Mouse (Mus musculus): ENCODE data around the gene Trpm2.

Trpm2 gene

DNA sequence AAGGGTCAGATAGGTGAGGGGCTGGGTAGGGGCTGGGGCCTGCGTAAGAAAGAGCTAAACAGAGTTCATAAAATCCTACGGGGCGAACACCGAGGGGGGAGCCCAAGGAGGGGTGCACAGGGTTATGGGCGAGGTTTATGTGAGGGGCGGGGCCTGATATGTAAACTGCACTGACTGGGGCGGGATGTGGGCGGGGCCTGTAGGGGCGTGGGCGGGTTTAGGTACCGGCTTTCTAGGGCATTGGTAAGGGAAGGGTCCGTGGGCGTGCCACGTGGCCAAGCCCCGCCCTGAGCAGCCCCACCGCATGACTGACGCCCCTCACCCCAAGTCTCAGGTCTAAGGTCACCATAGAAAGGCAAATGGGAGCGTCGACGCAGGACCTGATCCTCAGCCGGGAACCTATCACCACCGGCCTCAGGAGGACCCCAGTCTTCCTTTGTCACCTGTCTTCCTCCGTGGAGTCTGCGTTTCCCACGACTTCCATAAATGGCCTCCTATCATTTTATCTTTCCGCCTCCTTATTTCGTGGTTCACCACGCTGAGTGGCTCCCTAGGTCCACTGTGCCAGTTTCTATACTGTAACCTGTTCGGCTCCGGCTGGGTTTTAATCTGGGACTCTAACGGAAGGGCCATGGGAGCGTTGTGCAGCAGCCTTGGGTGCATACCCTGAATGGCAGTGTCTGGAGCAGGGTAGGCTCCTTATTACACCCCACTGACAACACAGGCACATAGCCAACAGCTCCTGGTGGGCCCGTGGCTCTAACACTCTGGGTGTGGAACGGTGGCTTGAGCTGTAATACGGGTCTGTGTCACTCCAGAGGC lies 67.3 kb downstream of the Trpm2 start:
- DNase-seq (ENCODE audit: low read depth, low spot score), result peak; percentile 91

DNA sequence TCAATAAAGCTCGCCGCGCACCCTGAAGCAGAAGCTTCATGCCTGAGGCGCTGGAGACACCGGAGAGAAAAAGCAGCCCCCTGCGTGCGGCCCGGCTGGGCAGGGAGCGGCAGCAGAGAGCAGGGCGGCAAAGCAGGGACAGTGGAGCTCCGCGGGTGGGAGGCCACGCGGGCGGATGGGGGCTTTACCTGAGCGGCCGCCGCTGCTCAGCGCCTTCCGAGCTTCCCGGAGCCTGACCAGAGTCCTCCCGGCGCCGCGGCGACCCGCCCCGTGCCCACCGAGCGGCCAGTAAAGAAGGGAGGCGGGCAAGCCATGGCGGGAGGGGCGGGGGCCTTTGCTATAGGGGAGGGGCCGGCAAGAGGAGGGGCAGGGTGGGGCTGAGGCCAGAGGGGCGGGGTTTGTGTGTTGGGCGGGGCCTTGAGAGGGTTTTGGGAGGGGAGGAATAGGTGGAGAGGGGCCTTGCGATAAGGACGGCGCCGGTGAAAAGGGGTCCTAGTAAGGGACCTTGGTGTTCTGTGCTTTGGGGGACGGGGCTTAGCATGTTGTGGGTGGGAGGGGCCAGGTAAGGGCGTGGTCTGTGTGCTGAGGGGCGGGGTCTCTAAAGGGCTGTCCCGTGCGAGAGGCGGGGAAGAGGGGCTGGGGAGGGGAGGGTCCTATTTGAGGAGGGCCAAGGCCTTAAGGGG lies 68.0 kb downstream of the Trpm2 start, which contains the start of gene Lrrc3:
TSS of gene Lrrc3 (minus strand) at position 326 of the 683 bp plus-strand sequence.
- DNase-seq (ENCODE audit: low read depth, low spot score), result peak; percentile 83

DNA sequence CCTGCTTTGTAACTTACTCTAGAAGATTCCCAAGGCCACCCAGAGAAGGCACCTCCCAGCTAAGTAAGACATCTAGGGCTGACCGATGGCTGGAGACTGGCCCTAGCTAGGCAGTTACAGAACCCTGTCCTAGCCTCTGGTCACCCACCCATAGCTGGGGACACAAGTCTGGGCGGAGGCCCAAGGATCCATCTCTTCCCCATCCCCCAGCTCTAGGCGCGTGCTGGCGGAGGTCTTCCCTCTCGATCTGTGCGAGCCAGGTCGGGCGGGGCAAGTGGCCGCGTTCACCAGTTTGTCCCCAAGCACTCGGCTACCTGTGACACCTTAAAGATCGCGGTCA lies 68.5 kb downstream of the Trpm2 start:
- DNase-seq (ENCODE audit: low read depth, low spot score), result no peak

DNA sequence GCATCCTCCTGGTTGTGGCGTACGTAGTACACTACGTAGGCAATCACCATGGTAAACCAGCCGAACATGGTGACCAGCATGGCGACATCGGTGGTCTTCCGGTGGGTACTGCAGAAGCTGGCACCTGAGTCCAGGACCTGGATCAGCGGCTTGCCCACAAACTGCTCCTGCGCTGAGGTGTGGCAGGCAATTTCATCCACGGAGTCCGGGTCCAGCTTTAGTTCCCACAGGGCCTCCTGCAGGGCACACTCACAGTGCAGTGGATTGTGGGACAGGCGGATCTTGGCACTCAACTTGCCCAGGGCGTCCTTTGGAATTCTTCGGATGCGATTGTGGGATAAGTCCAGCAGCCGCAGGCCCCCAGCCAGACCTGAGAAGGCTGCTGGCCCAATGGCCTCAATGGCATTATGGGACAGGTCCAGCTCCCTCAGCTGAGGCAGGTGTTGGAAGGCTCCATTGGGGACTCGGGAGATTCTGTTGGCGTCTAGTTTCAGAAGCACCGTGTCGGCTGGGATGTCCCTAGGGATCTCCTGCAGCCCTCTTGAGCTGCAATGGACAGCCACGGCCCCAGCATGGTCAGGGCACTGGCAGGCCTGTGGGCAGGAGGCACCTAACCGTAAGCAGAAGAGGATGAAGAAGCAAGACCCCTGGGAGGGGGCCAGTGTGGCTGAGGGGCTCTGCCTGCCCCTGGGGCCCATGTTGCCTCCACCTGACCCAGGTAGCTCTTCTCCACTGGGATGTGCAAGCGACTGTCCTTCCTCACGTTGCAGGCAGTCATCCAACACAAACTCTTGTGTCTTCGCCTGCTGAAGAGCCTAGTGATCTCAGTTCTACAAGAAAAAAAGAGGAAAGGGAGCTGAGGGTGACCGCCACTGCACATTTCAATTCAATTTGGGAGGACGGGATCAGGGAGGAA lies 69.2 kb downstream of the Trpm2 start:
- no peak for DNase-seq (ENCODE audit: low read depth, low spot score)

DNA sequence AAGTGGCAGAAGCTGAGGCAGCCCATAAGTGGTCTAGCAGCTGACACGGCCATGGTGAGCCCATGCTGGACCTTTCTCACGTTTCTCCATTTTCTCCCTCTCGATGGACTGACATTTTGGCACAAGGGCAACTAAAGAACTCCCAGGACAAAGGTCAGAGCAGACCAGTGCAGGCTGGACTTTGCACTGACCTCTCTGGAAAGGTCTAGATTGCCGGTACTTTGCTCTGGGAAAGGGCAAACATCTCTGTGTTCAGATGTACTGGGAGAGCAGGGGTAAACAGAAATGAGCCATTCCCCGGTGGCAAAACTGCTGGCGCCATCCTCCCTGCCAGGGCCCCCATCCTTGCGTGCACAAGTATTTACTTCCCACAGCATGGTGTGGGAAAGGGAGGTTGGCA lies 70.2 kb downstream of the Trpm2 start:
- no peak for DNase-seq (ENCODE audit: low read depth, low spot score)

DNA sequence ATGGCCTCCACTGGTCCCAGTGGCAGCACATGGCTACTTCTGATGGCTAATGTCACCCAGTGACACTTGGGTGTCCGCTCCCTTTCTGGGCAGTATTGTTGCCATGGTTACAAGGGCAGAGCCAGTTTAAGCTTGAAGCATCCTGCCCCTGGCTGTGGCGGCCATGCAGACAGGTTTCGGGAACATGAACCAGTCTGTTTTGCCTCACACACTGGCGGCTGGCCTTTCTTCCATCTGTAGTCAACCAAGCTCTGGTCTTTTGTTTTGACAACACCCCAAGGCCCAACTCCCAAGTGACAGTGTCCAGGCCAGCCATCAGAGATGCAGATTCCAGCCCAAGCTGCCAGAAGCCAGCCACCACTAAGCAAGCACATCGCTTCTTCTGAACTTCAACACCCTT lies 74.8 kb downstream of the Trpm2 start:
- DNase-seq (ENCODE audit: low read depth, low spot score), result no peak

DNA sequence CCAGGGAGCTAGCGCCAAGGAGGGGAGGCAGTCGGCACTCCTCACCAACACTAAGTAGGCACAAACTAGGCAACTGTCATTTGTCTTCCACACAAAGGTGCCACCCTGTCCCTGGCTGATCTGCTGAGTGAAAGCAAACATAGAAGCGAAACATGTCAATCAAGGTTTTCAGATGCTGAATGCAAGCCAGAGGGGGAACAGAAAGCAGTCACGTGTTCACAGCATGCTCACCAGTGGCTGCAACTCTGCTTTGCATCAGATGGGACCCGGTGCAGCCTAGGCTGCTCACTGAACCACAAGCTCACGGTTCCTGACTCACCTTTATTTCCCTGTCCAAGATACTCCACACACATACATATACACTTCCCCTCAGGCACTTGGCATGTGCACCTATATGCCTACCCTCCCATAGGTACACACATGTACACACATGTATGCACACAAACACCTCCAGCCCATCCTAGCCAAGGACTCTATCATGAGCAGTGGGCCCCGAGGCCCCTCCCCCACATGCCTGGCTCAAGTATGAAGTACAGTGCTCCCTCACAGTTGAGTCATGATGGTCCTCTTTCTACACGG lies 79.3 kb downstream of the Trpm2 start:
- no peak for DNase-seq (ENCODE audit: low read depth, low spot score)

DNA sequence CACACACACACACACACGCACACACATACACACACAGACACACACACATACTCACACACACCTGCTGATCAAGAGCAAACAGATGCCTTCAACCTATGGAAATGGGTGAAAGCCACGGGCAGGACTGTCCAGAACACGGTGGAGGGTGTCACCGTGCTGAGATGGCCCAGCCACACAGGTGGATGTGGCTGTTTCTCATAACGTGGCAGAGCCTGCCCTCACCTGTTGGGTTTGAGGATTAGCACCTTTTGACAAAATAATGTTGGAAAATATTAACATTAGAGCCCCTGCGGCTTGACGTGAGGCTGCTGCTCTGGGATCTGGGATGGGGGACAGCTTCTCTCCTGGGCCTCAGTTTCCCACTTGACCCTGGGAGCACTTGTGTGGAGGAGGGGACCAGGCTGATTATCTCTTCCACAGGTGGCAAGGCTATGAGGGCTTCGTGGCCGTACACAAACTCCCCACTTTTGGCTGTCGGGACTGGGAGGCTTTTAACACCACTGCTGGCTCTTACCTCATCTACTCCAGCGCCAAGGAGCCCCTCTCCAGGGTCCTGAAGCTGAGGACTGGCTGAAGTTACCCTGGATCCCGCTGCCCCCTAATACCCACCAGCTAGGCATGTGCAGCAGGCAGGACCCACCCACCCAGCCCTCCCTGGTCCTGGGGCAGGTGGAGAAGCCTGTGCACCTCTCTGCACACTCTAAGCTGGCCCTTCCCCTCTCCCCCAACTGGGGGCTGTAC lies 84.2 kb downstream of the Trpm2 start:
- peak; percentile 27 for DNase-seq (ENCODE audit: low read depth, low spot score)

DNA sequence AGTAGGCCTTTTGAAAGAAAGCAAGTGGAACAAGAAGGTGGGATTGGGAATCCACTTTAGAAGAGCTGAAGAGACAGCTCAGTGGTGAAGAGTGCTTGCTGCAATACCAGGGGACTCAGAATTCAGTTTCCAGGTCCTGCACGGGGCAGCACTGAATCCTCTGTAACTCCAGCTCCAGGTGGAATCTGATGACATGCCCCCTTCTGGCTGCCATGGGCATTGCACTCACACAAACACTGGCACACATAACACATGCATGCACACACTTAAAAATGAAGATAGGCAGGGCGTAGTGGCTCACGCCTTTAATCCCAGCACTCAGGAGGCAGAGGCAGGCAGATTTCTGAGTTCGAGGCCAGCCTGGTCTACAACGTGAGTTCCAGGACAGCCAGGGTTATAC lies 87.8 kb downstream of the Trpm2 start:
- peak; percentile 78 for DNase-seq (ENCODE audit: low read depth, low spot score)

DNA sequence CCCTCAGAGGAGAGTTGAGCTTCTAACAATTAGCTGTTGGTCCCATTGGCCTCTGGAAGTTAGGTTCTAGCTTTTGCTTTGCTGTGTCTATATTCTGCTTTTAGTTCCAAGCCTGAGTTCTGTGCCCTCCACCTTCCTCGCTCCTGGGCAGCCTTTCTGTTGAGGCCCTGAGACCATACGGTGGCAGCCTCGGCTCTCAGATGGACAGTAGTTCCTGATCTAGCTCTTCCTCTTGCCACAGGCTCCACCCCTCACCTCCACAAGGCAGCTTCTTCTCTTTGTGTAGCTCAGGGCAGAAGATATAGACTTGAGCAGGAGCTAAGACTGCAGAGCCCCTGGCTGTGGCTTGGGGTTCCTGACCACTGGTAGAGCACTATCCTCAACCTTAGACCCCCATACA lies 90.1 kb downstream of the Trpm2 start:
- DNase-seq (ENCODE audit: low read depth, low spot score), result no peak

DNA sequence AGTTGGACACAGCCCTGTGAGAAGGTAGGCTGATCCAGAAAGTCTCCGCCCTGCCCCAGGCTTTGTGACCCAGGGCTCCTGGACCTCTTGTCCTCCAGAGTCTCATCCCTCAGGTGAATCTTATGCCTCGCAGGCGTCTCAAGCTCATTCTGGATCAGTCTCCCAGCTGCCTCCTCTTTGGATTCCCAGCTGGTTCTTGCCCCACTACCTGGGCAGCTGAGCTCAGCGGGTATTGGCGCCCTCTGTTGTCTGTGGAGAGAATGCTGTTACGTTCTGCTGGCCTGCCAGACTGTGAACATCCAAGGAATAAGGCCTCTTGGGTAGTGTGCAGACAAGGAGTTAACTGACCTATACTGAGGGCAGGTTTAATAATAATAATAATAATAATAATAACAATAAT lies 91.4 kb downstream of the Trpm2 start:
- DNase-seq (ENCODE audit: low read depth, low spot score), result peak; percentile 35

DNA sequence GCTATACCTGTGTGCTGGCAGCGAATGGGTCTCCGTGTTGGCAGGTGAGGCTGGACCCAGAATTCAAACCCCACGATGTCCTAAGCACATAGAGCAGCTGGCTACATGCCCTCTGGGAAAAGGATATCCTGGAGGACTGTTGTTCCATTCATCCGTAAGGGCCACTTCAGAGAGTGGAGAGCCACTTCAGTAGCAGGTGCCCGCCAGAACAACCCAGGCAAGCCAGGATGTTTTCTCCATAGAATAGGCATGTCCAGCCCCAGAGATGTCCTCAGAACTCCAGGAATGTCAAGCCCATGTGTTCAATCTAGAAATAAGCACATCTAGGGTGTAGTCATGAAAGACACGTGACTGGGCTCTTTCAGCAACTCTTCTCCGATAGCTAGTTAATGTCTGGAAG lies 100.7 kb downstream of the Trpm2 start:
- DNase-seq (ENCODE audit: low read depth, low spot score), result no peak

DNA sequence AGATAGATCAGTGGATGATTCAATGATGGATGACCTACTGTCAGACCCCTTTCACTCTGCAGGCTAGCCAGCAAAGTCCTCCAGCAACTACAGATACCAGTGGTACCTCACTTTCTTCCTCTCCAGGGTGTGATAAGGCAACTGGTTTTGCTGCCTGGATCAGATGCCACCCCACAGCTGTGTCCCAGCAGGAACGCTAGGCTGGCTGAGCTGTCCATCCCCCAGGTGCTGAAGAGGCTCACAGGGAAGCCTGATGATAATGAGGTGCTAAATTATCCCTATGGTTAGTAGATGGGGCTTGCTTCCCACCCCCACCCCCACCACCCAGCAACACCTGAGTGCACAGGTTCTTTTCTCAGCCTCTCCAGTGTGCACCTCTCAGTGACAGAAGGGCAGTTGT lies 102.8 kb downstream of the Trpm2 start:
- DNase-seq (ENCODE audit: low read depth, low spot score), result no peak

DNA sequence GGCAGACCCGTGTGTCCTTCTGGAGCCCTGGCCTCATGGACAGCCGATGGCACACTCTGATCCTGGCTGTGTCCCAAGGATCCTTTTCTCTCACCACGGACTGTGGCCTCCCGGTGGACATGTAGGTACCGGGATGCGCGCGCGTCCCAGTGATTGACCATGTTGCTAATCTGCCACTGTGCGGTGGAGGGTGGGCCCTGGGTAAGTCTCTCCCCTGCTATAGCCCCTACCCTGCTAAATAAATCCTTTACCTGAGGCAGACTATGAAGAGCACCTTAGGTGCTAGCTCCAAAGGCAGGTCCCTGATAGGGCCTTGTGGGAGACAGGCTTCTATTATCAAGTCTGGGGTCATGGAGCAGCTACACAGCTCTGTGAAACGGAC lies 105.6 kb downstream of the Trpm2 start:
- no peak for DNase-seq (ENCODE audit: low read depth, low spot score)

DNA sequence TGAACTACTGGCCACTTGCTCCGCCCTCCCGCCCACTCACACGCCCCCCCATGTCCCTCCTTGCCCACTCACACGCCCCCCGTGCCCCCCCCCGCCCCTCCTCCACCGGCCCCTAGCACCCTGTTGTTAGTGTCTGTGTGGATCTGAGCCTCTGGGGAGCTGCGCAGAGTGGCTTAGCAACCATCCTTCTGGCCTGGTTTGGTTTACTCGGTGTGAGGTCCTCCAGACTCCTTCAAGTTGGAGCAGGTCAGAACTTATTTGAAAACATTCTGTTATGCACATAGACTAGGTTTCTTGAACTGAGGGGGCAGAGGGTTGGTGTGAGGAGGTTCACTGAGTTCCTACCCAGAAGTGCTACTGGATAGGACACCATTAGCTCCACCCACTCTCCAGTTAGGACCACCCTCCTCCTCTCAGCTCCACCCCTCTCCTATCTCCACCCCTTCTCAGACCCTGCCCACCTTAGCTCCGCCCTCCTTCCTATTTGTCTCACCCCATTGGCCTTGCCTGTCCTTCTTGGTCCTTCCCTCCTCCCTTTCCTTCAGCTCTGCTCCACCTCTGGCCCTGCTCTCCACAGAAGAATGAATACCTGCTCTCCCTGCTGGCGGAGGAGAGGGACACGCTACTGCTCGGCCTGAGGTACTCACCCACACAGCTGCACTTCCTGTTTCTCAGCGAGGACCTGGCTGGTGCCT lies 106.1 kb downstream of the Trpm2 start:
- peak; percentile 87 for DNase-seq (ENCODE audit: low read depth, low spot score)

DNA sequence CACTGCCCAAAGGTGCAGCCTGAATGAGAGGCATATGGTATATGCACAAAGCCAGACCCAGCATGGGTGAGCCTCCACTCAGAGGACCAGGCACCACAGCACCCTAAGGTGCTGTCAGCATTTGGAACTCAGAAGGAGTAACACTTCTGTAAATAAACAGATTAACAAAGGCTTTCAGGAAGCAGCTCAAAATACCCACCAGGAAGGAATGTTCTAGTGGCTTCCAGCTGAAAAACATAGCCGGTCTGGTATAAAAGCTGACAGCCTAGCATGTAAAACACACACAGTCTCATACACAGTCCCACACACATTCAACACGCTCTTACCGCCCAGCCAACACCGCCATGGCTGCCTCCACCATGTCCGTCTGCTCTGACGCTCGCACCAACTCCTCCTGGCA lies 108.7 kb downstream of the Trpm2 start, which contains the start of gene Gm3285:
TSS of gene Gm3285 (plus strand) at position 301 of the 400 bp plus-strand sequence.
- no peak for DNase-seq (ENCODE audit: low read depth, low spot score)

Data from ZHBTc4 (cell line).